Mouse (Mus musculus): ENCODE results near the gene H2-Q6.
"Not testable (repeated sequence)": the region's sequence is repeated elsewhere in the genome, so short reads cannot be mapped to it uniquely, and the experiment has no call there.

Gene H2-Q6

DNA sequence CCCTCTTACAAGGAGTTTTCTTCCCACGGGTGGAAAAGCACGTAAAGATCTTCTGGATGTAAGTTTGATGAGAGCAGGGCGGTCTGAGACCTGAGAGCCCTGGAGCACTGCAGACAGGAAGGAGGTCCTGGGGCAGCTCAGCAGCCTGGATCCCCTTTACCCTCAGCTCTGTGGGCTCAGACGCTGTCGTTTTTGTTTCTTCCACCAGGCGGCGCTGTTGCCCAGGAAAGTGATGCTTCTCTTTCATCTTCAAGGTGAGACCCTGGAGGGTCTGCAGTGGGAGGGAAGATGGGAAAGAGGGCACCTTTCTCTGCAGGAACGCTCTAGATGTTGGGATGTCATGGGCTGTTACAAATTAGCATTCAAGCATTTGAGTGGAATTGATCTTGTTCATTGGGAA is 10.2 kb downstream of the H2-Q6 start:
- not testable (repeated sequence) for DNase-seq (ENCODE audit: low read depth, low spot score)

DNA sequence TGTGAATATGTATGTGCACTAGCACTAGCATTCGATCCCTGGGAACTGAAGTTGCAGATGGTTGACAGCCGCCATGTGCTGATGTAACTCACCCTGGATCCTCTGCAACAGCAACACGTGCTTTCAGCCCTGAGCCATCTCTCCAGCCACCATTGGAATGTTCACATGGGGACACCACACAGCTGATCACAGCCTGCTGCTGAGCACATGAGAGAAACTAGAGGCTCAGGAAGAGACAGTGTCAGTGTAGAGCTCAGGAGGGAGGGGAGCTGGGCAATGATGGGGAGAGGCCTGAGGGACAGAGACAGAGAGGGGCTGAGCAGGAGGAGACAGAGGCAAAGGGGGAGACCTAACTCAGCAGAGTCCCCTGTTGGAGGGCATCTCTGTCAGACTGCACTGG is 10.9 kb downstream of the H2-Q6 start:
- not testable (repeated sequence) for DNase-seq (ENCODE audit: low read depth, low spot score)

DNA sequence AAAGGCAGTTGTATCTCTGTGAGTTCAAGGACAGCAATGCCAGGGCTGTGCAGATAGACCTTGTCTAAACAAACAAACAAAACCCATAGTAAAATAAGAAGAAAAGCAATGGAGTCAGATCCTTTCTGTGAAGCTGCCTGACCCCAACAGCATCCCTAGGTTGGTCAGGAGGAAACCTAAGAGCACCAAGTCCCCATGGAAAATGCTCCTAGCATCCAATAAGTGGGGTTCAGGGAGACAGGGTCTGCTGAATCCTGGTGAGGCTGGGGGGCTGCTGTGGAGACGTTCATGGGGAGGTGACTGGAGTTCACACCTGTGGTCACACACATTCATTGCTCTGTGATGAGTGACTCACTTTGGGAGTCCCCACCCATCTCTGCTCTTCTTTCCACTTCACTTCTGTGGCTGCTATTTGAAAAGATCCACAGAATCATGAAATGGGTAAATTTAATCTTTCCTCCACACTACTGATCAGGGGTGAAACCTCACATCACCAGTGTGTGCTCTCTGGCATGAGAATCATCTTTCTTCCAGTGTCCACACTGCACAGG is 12.8 kb downstream of the H2-Q6 start:
- not testable (repeated sequence) for DNase-seq (ENCODE audit: low read depth, low spot score)

DNA sequence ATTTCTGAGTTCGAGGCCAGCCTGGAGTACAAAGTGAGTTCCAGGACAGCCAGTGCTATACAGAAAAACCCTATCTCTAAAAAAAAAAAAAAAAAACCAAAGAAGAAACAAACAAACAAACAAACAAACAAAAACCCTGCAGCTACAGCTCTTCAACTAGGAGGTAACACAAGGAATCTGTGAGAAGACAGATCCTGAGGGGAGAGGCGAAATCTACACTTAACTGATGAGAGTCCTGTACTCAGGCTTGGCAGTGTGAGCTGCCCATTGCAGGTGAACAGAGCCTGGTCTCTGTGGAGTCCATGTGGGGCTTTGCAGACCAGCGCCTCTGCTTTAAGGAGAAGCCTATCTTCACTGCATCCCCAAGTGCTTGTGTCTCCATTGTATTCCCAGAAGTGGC is 13.7 kb downstream of the H2-Q6 start:
- DNase-seq (ENCODE audit: low read depth, low spot score), result not testable (repeated sequence)

DNA sequence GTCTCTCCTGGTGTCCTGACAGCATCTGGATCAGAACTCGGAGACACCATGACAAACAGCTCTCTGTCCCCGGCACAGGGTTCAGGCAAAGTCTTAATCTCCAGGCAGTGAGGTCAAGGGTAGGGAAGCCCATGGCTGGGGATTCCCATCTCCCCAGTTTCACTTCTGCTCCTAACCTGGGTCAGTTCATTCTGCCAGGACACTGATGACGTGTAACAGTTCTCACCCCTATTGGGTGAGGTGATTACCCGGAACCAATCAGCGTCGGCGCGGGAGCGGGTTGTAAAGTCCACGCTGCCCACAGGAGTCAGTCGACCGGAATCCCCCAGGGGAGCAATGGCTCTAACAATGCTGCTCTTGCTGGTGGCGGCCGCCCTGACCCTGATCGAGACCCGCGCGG is 14.2 kb downstream of the H2-Q6 start, which contains the start of gene H2-Q7:
H2-Q7 (plus strand) TSS at position 271 of the 400 bp plus-strand sequence.
- DNase-seq (ENCODE audit: low read depth, low spot score), result peak; percentile 32

DNA sequence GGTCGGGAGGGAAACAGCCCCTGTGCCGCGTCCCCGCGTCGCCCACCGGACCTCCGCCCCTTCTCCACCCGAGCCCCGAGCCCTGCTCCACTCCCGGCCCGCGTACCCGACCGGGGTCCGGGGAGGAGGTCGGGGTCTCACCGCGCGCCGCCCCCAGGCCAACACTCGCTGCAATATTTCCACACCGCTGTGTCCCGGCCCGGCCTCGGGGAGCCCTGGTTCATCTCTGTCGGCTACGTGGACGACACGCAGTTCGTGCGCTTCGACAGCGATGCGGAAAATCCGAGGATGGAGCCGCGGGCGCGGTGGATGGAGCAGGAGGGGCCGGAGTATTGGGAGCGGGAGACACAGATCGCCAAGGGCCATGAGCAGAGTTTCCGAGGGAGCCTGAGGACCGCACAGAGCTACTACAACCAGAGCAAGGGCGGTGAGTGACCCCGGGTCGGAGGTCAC is 14.7 kb downstream of the H2-Q6 start:
- DNase-seq (ENCODE audit: low read depth, low spot score), result not testable (repeated sequence)

DNA sequence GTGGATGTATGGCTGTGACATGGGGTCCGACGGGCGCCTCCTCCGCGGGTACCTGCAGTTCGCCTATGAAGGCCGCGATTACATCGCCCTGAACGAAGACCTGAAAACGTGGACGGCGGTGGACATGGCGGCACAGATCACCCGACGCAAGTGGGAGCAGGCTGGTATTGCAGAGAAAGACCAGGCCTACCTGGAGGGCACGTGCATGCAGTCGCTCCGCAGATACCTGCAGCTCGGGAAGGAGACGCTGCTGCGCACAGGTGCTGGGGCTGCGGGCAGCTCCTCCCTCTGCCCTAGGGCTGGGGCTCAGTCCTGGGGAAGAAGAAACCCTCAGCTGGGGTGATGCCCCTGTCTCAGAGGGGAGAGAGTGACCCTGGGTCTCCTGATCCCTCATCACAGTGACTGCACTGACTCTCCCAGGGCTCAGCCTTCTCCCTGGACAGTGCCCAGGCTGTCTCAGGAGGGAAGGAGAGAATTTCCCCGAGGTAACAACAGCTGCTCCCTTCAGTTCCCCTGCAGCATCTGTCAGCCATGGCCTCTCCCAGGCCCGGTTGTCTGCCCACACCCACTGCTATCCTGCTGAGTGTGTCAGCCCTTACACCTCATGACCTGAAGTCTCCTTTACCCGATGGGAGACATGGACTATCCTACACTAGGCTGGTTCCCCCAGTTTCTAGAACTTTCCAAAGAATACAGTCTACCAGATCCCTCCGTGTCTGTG is 15.4 kb downstream of the H2-Q6 start:
- DNase-seq (ENCODE audit: low read depth, low spot score), result not testable (repeated sequence)

DNA sequence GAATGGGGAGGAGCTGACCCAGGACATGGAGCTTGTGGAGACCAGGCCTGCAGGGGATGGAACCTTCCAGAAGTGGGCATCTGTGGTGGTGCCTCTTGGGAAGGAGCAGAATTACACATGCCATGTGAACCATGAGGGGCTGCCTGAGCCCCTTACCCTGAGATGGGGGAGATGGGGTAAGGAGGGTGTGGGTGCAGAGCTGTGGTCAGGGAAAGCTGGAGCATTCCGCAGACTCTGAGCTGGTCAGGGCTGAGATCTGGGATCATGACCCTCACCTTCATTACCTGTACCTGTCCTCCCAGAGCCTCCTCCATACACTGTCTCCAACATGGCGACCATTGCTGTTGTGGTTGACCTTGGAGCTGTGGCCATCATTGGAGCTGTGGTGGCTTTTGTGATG is 17.7 kb downstream of the H2-Q6 start:
- not testable (repeated sequence) for DNase-seq (ENCODE audit: low read depth, low spot score)

DNA sequence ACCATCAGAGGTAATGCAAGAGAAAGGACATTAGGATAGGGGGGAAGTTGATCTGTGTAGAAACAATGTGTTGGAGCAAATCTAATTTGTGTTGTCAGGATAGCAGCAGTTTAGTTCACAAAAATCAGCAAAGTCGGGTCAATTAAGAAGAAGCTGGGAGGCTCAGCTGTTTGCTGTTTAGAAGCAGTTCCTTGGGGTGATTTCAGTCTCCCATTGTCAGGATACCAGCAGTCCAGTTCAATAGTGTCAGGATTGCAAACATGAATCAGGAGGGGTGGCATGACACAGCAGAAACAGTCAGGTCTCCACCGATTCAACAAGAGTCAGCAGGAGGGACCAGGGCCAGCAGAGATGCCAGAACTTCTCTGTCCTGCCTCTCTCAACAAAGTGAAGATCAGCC is 19.9 kb downstream of the H2-Q6 start:
- not testable (repeated sequence) for DNase-seq (ENCODE audit: low read depth, low spot score)

DNA sequence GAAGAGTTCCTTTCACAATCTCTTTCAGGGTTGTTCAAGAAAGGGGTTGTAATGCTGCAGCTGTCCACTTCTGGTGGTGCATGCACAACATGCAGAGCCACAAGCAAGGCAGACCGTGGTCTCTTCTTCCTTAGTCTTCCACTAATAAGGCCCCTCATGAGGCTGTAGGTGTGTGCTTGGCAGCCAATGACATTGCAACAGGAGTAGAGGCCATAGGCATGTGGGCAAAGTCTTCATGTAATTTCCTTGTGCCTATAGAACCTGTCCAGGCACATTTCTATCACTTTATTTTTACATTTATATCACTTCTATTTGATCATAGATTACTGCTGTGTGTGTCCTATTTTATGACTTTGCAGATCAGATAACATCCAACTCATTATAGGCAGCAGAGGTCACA is 33.6 kb downstream of the H2-Q6 start:
- not testable (repeated sequence) for DNase-seq (ENCODE audit: low read depth, low spot score)

DNA sequence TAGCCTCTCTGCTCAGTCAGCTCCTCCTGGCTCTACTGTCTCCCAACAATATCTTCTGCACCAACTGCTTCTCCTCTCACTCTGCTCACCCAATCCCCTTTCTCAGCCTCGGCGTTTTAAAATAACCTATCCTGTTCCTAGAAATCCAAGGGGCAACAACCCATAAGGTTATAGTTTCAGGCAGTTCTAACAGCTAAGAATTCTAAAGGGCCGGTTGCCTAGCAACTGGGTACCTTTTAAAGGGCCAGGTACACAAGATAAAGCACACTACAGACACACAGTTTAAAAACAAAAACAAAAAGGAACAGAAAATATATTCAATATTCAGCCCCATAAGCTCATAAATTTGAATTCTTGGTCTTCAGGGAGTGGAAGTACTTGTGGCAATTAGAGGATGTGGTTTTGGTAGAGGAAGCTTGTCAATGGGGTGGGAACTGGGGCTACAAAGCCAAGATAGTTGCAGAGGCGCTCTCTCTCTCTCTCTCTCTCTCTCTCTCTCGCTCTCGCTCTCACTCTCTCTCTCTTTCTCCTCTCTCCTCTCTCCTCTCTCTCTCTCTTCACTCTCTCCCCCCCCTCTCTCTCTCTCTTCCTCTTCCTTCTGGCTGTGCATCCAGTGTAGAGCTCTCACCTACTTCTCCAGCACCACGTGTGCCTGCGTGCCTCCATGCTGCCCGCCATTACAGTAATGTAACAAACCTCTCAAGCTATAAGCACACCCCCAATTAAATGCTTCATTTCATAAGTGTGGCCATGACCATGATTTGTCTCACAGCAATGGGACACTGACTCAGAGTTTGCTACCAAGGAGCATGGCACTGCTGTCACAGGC is 36.1 kb downstream of the H2-Q6 start:
- DNase-seq (ENCODE audit: low read depth, low spot score), result not testable (repeated sequence)

DNA sequence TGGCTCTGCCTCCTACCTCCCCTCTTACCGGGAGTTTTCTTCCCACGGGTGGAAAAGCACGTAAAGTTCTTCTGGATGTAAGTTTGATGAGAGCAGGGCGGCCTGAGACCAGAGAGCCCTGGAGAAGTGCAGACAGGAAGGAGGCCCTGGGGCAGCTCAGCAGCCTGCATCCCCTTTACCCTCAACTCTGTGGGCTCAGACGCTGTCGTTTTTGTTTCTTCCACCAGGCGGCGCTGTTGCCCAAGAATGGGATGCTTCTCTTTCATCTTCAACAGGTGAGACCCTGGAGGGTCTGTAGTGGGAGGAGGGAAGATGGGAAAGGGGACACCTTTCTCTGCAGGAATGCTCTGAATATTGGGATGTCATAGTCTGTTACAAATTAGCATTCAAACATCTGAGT is 41.0 kb downstream of the H2-Q6 start:
- DNase-seq (ENCODE audit: low read depth, low spot score), result not testable (repeated sequence)

DNA sequence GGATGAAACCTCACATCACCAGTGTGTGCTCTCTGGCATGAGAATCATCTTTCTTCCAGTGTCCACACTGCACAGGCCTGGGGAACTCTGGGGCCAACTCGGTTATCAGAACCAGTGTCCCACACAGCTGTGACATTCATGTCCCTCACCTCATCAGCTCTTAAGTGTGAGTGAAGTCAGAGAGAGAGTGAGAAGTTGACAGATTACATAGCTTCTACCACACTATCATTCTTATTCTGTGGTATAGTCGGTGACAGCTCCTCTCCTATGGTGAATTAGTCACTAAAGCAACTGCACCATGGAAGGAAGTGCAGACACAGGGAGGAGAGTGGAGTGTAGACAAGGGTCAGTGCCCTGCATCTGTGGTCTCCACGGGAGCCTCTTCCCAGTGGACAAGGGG is 44.3 kb downstream of the H2-Q6 start:
- not testable (repeated sequence) for DNase-seq (ENCODE audit: low read depth, low spot score)

DNA sequence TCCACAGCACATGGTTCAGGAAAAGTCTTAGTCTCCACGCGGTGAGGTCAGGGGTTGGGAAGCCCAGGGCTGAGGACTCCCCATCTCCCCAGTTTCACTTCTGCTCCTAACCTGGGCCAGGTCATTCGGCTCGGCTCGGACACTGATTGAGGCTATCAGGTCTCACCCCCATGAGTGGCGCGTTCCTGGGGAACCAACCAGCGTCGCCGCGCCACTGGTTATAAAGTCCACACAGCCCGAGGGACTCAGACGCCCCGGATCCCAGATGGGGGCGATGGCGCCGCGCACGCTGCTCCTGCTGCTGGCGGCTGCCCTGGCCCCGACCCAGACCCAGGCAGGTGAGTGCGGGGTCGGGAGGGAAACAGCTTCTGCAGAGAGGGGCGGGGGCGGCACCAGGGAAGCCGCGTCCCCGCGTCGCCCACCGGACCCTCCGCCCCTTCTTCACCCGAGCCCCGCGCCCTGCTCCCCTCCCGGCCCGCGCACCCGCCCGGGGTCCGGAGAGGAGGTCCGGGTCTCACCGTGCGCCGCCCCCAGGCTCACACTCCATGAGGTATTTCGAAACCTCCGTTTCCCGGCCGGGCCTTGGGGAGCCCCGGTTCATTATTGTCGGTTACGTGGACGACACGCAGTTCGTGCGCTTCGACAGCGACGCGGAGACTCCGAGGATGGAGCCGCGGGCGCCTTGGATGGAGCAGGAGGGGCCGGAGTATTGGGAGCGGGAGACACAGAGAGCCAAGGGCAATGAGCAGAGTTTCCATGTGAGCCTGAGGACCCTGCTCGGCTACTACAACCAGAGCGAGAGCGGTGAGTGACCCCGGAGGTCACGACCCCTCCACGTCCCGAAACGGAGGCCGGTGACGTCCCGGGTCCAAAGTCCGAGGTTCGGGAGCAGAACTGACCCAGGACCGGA is 45.4 kb downstream of the H2-Q6 start, which contains the start of gene H2-Q10:
H2-Q10 (plus strand) TSS at position 248 of the 910 bp plus-strand sequence.
- DNase-seq (ENCODE audit: low read depth, low spot score), result no peak
